Mouse (Mus musculus) urinary bladder, adult 2 months (tissue): ENCODE measurements around the gene Traf3ip2. TPM values are rescaled to one million over a fixed set of nuclear protein-coding genes. Genes with fewer than 3 reads are reported as not detected.

Experiments used
- DNase-seq: peaks from one replicate; pipeline ENCODE4 v3.0.0; 2022; ENCODE audit warnings: low spot score
- polyA plus RNA-seq: library from polyadenylated mRNA; depleted of rRNA; stranded (reverse); fragments of >200 nt; gene quantifications from 2 replicates; pipeline ENCODE4 v1.2.3, GENCODE M21; 2012; rRNA removed

Traf3ip2 gene
- 43.9 and 49.0 TPM in 2 replicates for polyA plus RNA-seq

DNA sequence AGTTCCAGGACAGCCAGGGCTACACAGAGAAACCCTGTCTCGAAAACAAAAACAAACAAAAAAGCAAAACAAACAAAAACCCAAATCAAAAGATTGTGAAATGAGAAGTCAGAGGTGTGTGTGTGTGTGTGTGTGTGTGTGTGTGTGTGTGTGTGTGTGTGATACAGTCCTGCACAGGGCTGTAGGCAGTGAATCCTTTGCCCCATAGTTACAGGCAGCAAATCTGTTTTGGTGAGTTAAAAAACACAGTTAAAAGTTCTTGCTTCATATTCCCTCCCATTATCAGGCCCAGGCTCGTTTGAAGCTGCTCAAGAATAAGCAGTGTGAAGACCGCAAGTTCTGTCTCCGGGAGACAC lies at the start of gene Traf3ip2:
Gene Traf3ip2 (plus strand): TSS at position 302 of the 356 bp plus-strand sequence.
- DNase-seq, result no peak

DNA sequence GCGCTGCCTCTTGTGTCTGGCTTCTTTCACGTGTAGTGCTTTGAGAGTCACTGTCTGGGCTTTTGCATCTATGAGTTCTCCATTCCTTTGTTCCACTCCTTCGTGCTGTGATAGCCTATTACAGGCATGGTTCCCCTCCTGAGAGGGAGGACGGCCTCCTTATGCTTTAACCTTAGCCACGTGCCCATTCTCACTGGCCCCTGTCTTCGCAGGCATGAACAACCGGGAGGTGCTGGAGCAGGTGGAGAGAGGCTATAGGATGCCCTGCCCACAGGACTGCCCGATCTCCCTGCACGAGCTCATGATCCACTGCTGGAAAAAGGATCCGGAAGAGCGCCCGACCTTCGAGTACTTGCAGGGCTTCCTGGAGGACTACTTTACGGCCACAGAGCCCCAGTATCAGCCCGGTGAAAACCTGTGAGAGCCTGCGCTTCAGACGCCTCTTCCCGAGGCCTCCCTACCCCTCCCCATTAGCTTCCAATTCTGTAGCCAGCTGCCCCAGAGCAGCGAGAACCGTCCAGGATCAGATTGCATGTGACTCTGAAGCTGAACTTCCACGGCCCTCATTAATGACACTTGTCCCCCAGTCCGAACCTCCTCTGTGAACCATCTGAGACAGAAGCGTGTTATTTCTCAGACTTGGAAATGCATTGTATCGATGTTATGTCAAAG lies 49.0 kb upstream of the Traf3ip2 start:
- DNase-seq, result no peak

GRCm38 (mm10) chr10:39566901-39567300 lies 45.8 kb upstream of the Traf3ip2 start:
- no peak for DNase-seq

GRCm38 (mm10) chr10:39568991-39569390 lies 43.7 kb upstream of the Traf3ip2 start:
- no peak for DNase-seq

GRCm38 (mm10) chr10:39571011-39571410 lies 41.7 kb upstream of the Traf3ip2 start:
- DNase-seq, result no peak

- DNase-seq, result no peak
These were observed 40.6 kb upstream of the Traf3ip2 start for GRCm38 (mm10) chr10:39572050-39572671.

DNA sequence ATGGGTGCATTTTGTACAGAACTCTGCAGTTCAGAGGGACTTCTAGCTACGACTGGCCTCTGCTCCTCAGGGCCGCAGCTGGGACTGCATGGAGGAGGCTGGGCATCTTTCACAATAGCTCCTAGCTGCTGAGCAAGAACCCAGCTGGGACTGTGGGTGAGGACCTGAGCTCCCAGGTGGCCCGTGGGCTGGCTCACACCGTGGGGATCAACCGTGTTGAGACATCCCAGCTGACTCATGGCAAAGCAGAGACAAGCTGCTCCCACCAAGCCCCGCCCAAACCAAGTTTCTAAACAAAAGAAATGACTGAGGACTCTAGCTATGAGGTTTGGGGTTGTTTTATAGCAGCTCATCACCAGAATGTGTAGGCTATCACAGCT lies 40.1 kb upstream of the Traf3ip2 start:
- DNase-seq, result no peak

- no peak for DNase-seq
These were observed 36.3 kb upstream of the Traf3ip2 start for GRCm38 (mm10) chr10:39576466-39576865.

DNA sequence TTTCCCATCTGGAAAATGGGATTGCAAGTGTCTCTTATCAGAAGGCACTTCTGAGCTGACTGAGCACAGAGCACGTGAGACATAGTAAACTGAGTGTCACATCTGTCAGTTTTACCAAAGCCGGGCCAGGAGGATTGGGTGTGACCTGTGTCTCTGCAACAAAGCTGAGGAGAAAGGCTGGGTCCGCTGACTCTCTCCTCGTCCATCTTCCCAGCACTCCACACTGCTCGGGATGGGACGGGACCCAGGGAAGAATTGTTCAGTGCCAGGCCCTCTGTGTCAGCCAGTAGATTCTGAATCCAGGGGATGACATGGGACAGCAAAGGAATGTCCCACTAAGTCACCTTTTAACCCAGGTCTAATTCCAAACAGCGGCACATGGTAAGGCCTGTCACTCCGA lies 32.3 kb upstream of the Traf3ip2 start:
- DNase-seq, result no peak

- no peak for DNase-seq
These were observed 30.3 kb upstream of the Traf3ip2 start for GRCm38 (mm10) chr10:39582385-39582784.

- no peak for DNase-seq
These were observed 29.0 kb upstream of the Traf3ip2 start for GRCm38 (mm10) chr10:39583718-39584117.

DNA sequence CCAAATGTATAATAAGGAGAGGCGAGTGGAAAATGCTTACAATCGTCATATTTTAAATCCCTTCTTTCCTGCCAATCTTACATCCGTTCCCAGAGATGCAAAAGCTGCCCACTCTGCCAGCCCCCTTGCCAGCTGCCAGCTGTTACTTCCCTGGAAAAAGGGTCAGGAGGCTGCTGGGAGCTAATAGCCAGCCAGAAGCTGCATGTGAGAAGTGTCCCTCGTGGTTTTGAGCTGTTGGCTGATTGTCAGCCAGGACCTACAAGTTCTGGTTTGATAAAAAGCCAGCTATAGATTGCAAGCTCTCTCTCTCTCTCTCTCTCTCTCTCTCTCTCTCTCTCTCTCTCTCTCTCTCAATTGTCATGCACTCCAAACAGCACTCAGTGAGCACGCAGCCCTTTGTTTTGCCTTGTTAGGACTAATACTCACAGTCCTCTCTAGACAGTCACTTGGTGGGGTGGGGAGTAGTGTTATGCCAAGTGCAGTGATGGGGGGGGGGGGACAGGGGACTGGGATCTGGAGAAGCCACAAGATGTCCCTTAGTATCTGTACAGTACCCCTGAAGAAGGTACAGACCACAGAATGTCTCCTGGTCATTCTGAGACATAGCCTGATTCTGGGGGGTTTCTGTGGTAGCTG lies 25.3 kb upstream of the Traf3ip2 start:
- no peak for DNase-seq

GRCm38 (mm10) chr10:39587973-39588746 lies 24.6 kb upstream of the Traf3ip2 start:
- DNase-seq, result no peak

DNA sequence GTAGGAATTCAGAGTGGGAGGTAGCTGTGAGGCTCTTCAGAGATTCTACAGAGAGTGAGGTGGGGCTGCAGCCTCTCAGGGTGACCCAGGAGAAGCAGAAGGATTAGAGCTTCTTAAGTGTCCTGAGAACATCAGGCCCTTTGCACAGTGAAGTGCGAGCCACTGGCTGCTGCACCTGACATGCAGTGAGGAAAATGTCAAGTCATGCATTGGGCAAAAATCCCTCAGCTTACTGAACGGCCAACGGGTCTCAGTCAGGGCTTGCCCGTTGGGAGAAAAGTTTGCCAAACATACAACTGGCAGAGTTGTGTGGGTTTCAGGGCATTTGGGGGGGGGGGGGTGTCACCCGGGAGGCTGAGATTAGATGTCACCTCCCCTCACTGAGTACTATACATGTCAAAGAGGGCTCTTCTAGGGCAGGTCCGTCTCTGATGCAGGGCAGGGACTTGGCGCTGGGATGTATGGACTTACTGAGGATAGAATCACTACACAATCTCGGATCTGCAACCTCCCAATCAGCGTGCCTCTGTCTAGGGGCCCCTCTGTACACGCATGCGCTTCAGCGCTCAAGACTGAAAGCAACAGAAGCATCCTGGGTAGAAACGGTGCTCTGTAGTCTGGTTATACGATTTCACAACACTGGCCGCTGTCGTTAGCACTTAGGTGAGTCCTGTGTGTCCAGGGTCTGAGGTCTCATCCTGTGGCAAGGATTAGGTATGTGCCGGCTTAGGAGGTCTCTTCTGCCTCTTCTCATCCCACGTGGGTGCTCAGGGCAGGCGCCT lies 22.8 kb upstream of the Traf3ip2 start:
- DNase-seq, result no peak

- DNase-seq, result no peak
These were observed 22.1 kb upstream of the Traf3ip2 start for GRCm38 (mm10) chr10:39590629-39591028.

- no peak for DNase-seq
These were observed 20.2 kb upstream of the Traf3ip2 start for GRCm38 (mm10) chr10:39592501-39592900.

DNA sequence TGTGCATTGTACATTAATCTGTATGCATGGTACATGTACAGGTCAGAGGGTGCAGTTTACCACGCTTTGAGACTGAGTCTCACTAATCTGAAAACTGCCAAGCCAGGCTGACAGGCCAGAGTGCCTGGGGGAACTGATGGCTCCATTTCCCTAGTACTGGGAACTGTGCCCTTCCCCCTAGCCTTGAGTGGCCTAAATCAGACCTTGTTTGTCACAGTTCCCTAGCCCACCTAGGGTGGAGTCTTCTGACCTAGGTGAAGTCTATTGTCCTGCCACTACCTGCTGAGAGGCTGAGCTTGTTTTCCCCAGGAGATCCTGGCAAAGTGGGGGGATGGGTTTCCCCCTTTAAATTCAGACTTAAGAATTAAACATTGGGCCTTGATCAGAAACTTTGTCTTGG lies 18.0 kb upstream of the Traf3ip2 start:
- DNase-seq, result no peak

- DNase-seq, result no peak
These were observed 16.9 kb upstream of the Traf3ip2 start for GRCm38 (mm10) chr10:39595862-39596261.

DNA sequence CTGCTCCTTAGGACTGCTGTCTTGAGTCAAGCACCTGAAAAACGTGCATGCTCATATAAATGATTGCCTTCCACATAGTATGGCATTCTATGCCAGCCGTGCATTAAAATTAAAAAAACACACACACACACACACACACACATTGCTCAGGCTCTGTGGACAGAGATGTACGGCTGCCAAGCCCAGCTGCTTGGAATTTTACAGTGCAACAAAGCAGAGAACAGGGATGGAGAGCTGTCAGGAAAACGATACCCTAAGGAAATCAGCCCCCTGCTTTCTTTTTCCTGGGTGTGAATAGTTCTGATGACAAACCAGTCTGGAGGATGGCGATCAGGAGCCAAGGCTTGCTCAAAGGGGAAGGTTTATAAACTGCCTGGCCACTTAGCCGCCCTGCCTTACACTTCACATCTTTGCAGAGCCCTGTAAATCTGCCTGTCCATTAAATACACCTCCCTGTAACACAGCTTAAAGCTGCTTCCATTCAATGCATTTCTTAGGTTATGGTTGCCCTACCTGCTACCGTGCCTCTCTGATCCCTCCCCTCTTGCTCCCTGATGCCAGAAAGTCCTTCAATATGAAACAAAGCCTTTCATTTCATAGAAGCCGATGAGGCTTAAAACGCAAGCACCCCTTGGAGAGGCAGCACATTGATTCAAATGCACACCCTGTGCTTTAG lies 15.5 kb upstream of the Traf3ip2 start:
- no peak for DNase-seq

GRCm38 (mm10) chr10:39597792-39598183 lies 14.9 kb upstream of the Traf3ip2 start:
- DNase-seq, result no peak

DNA sequence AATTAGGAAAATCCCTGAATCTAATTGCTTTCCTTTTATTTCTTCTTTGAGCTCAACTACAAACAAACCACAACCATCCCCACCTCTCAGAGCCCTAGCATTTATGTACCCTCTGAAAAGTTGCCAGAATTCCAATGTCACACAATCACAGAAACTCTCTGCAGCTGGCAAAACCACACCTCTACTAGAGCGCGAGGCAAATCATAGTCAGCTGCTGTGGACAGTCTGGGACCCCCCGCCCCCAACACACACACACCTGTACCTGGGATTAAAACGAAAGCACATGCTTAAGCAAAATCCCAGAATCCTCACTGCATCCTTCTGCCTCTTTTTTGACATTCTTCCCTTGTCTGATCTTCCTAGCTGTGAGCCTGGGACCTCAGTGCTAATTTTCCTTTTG lies 13.1 kb upstream of the Traf3ip2 start:
- DNase-seq, result no peak
